Mouse (Mus musculus) cerebral cortex, adult 2 months (tissue): ENCODE results near the gene Rock2.

ENCODE experiments used
- WGBS: fragments of 180-500 bp; shearing (Covaris S2); methylation state at CpG from one replicate; pipeline ENCODE4 v1.1.7; 2018; 5-methylcytosine and 5-hydroxymethylcytosine counted together

Gene Rock2

GRCm38 (mm10) chr12:17009466-17009865, 114.8 kb downstream of the Rock2 start:
- 95% methylated on average over 6 of the region's 6 CpGs for WGBS

GRCm38 (mm10) chr12:17011100-17011870, 116.6 kb downstream of the Rock2 start, which contains the start of gene 2410004P03Rik:
Gene 2410004P03Rik, minus strand, starts transcription at chr12:17011727.
- WGBS, result 7% methylated on average over 29 of the region's 29 CpGs

GRCm38 (mm10) chr12:17012067-17012899, 117.6 kb downstream of the Rock2 start:
- 94% methylated on average over 2 of the region's 2 CpGs for WGBS

- 46% methylated on average over 2 of the region's 2 CpGs for WGBS
These were observed 121.0 kb downstream of the Rock2 start for GRCm38 (mm10) chr12:17015711-17016110.

GRCm38 (mm10) chr12:17018468-17018867, 123.8 kb downstream of the Rock2 start:
- WGBS, result 27% methylated on average over 4 of the region's 4 CpGs

- 82% methylated on average over 4 of the region's 4 CpGs for WGBS
These were observed 126.4 kb downstream of the Rock2 start for GRCm38 (mm10) chr12:17021125-17021524.

GRCm38 (mm10) chr12:17022145-17022544, 127.5 kb downstream of the Rock2 start:
- WGBS, result 90% methylated on average over 4 of the region's 4 CpGs

- WGBS, result 80% methylated on average over 6 of the region's 6 CpGs
These were observed 129.9 kb downstream of the Rock2 start for GRCm38 (mm10) chr12:17024554-17025110.

GRCm38 (mm10) chr12:17032694-17033463, 138.2 kb downstream of the Rock2 start:
- 27% methylated on average over 13 of the region's 13 CpGs for WGBS

- WGBS, result 41% methylated on average over 9 of the region's 9 CpGs
These were observed 138.8 kb downstream of the Rock2 start for GRCm38 (mm10) chr12:17033464-17033841.

GRCm38 (mm10) chr12:17034671-17035070, 140.0 kb downstream of the Rock2 start:
- 85% methylated on average over 5 of the region's 5 CpGs for WGBS

- 69% methylated on average over 2 of the region's 2 CpGs for WGBS
These were observed 140.4 kb downstream of the Rock2 start for GRCm38 (mm10) chr12:17035128-17035527.

GRCm38 (mm10) chr12:17036532-17036931, 141.8 kb downstream of the Rock2 start:
- WGBS, result 58% methylated on average over 9 of the region's 9 CpGs

- 31% methylated on average over 14 of the region's 14 CpGs for WGBS
These were observed 142.4 kb downstream of the Rock2 start for GRCm38 (mm10) chr12:17037053-17037610.
